Mouse (Mus musculus) thymus, adult 2 months (tissue): ENCODE measurements at regions not wholly inside any gene's neighbourhood (a gene's known extent, or its start where the extent isn't known, plus 50 kb on each side); places are given as distances from the start of the nearest gene placed in this dataset.

Experiments
- CTCF ChIP-seq: fragments of 200-500 bp; IDR thresholded peaks from 2 replicates; pipeline ENCODE4 v1.5.1; 2012; ENCODE audit warnings: mild to moderate bottlenecking, control low read depth, low read length, moderate library complexity, borderline replicate concordance; ENCODE audit not compliant: control insufficient read depth, poor library complexity, insufficient read depth; ENCODE audit errors: extremely low read depth
- POLR2A ChIP-seq: fragments of 200-500 bp; IDR thresholded peaks from 2 replicates; pipeline ENCODE4 v1.6.1; 2012; ENCODE audit warnings: mild to moderate bottlenecking, low read length, control low read depth, moderate library complexity; ENCODE audit not compliant: control insufficient read depth, poor library complexity, insufficient read depth; ENCODE audit errors: extremely low read depth

DNA sequence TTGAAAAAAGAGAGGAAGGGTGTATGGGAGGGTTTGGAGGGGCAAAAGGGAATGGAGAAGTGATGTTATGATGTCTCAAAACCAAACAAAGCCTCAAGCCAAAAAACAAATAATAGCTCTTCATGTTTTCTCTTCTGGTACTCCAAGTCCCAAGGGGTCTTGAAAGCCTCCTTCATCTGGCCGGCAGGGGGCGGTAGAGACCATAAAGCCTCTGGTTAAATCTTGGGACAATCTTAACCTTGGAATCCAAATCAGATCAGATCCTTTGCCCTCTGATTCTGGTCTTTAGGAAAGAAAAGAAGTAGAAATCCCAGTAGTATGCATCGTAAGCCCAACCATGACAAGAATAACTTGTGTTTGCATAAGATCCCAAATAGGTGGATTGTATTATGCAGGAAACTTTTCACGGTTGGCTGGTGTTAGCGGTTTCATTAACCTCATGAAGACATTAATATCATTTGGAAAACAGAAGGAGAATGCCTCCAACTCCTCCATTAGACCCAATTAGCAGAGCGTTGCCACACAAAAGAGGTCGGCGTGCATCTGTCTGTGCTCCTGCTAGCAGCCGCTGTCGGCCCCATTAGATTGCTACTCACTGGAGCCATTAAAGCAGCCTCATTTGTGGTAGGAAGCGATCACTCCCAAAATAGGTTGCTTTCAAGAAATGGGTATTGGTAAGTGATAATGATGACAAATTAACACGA, 116.0 kb downstream of the Cavin4 start:
- TF ChIP-seq CTCF (no peak), POLR2A (no peak)
